ENCODE assay signal across 8 mouse cellular contexts in the genomic region with DNA sequence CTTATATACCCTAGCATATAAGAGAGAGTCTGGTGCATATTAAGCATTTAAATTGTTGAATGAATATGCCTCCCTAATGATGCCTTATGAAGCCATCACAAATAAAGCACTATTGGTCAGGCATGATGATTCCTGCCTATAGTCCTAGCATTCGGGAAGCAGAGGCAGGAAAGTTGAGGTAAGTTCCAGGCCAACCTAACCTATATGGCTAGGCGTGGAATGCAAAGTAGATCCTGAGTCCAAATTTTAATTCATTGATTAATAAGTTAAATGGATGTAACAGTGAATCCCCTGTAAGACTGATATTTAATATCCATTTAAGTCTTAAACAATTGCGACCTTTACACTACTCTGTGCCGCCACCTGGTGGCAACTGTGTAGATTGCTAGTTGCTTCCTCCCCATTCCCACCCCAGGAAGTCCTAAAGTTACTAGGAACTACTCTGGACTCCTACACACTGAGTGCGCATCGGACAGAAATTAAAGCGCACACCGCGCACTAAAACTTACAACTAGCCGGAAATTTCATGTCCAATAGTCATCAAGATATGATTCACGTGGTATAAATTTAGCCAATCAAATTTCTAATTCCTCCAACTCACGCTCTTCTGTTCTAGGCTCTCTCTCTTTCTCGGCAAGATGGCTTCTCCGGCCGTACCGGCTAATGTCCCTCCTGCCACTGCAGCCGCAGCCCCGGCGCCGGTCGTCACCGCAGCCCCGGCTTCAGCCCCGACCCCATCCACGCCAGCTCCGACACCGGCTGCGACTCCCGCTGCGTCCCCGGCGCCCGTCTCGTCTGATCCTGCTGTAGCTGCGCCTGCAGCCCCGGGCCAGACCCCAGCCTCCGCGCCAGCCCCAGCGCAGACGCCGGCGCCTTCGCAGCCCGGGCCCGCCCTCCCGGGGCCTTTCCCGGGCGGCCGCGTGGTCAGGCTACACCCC. TPM values are rescaled to one million over a fixed set of nuclear protein-coding genes. Genes with fewer than 3 reads are reported as not detected.
DNase-seq lines count a peak whose midpoint lies in the region; ATAC-seq lines count a peak whose summit lies in the region.

Gene Eif3f, plus strand, starts transcription at position 624 of the 938 bp plus-strand sequence.

- H3K27ac ChIP-seq in heart, embryonic 14.5 days (replicated peaks in 1 of 2; ENCODE audit: control insufficient read depth in 1 of 2, insufficient read depth in 1 of 2, low read depth in 2 of 2, low read length in 2 of 2), result peak within 1 kb of the TSS; percentile 75 to 76; a peak in 3 of 4 replicates
- peak within 1 kb of the TSS; percentile 76 for H3K27ac ChIP-seq in liver, embryonic 13.5 days
- H3K27ac ChIP-seq in stomach, embryonic 16.5 days (ENCODE audit: low read length), result peak within 1 kb of the TSS; percentile 74

- H3K4me1 ChIP-seq in heart, embryonic 14.5 days (ENCODE audit: control insufficient read depth in 2 of 2, insufficient read depth in 2 of 2, low read length in 2 of 2), result peaks cover 6 to 11% of the 10 kb centered on the region in 2 experiments
- peaks cover 23% of the 10 kb centered on the region for H3K4me1 ChIP-seq in liver, embryonic 13.5 days (replicated peaks)
- peaks cover 8% of the 10 kb centered on the region for H3K4me1 ChIP-seq in stomach, embryonic 16.5 days (ENCODE audit: control insufficient read depth, insufficient read depth, low read length)

- H3K9ac ChIP-seq in heart, embryonic 14.5 days (ENCODE audit: low read length), result peak within 1 kb of the TSS; percentile 96
- peak within 1 kb of the TSS; percentile 89 for H3K9ac ChIP-seq in liver, embryonic 13.5 days
- H3K9ac ChIP-seq in stomach, embryonic 16.5 days (ENCODE audit: low read length), result peak within 1 kb of the TSS; percentile 98

- no peaks in the 10 kb centered on the region for H3K27me3 ChIP-seq in heart, embryonic 14.5 days (ENCODE audit: control insufficient read depth, insufficient read depth, low read length)
- H3K27me3 ChIP-seq in liver, embryonic 13.5 days, result no peaks in the 10 kb centered on the region
- no peaks in the 10 kb centered on the region for H3K27me3 ChIP-seq in stomach, embryonic 16.5 days (ENCODE audit: control insufficient read depth, insufficient read depth, low read length)

- H3K9me3 ChIP-seq in heart, embryonic 14.5 days (ENCODE audit: control insufficient read depth, low read length), result no peaks in the 10 kb centered on the region
- H3K9me3 ChIP-seq in liver, embryonic 13.5 days (replicated peaks), result no peaks in the 10 kb centered on the region
- H3K9me3 ChIP-seq in stomach, embryonic 16.5 days (replicated peaks; ENCODE audit: control insufficient read depth, low read length), result no peaks in the 10 kb centered on the region

- peak within 1 kb of the TSS; percentile 97 to 99 for H3K4me3 ChIP-seq in heart, embryonic 14.5 days (ENCODE audit: control insufficient read depth in 1 of 2, insufficient read depth in 1 of 2, low read depth in 1 of 2, low read length in 2 of 2)
- peak within 1 kb of the TSS; percentile 84 for H3K4me3 ChIP-seq in liver, embryonic 13.5 days (replicated peaks)
- H3K4me3 ChIP-seq in stomach, embryonic 16.5 days (replicated peaks; ENCODE audit: low read length), result peak within 1 kb of the TSS; percentile 100

- 2% methylated on average over 47 of the region's 50 CpGs for WGBS in heart, embryonic 14.5 days
- WGBS in liver, embryonic 13.5 days (ENCODE audit: insufficient replicate concordance), result 2% methylated on average over 50 of the region's 50 CpGs
- WGBS in stomach, embryonic 16.5 days, result 1% methylated on average over 50 of the region's 50 CpGs

- peak; percentile 90 for DNase-seq in c-Kit-negative CD71-positive TER-119-positive erythroid progenitor cells, embryonic 14.5 days (ENCODE audit: low read depth, low spot score)
- DNase-seq in fibroblast of lung, adult 2 months (ENCODE audit: low read depth), result peak; percentile 100
- DNase-seq in kidney, postnatal 14 days, result peak; percentile 96
- DNase-seq in liver, embryonic 13.5 days, result peak; percentile 91
- peak; percentile 91 for DNase-seq in neural tube, embryonic 10.5 days (ENCODE audit: extremely low spot score, low spot score)

- H3K4me2 ChIP-seq in heart, embryonic 14.5 days (ENCODE audit: low read length), result peak within 1 kb of the TSS; percentile 88
- H3K4me2 ChIP-seq in liver, embryonic 13.5 days, result peak within 1 kb of the TSS; percentile 87
- peak within 1 kb of the TSS; percentile 68 for H3K4me2 ChIP-seq in stomach, embryonic 16.5 days (ENCODE audit: low read depth, low read length)

- ATAC-seq in CD4-positive, CD25-positive, alpha-beta regulatory T cell, adult 4 months, result peak; percentile 96
- ATAC-seq in heart, embryonic 14.5 days (ENCODE audit: insufficient number of reproducible peaks, insufficient read depth, low FRiP score, low read depth), result peak; percentile 95
- ATAC-seq in liver, embryonic 13.5 days (ENCODE audit: low read depth), result peak; percentile 95
- peak; percentile 99 for ATAC-seq in stomach, embryonic 16.5 days (ENCODE audit: insufficient read depth, low FRiP score)

- H3K36me3 ChIP-seq in heart, embryonic 14.5 days (ENCODE audit: control insufficient read depth, insufficient read depth, low read length), result peaks cover 28% of the 10 kb centered on the region
- peaks cover 34% of the 10 kb centered on the region for H3K36me3 ChIP-seq in liver, embryonic 13.5 days
- peaks cover 9% of the 10 kb centered on the region for H3K36me3 ChIP-seq in stomach, embryonic 16.5 days (ENCODE audit: control insufficient read depth, insufficient read depth, low read length)

RNA-seq across cellular contexts. Expression of gene Eif3f, which starts in this region (rescaled TPM):
- 10 to 100 TPM; 15.8 to 47.3 TPM for polyA plus RNA-seq in CD4-positive, CD25-positive, alpha-beta regulatory T cell, adult 4 months (2017; shearing (Covaris generic))
- 65.9 and 68.4 TPM in 2 replicates for polyA plus RNA-seq in heart, embryonic 14.5 days (2014; fragmentation: Nextera tagmentation; extraction: Ambion mirVana)
- 40.6 and 48.6 TPM in 2 replicates for polyA plus RNA-seq in liver, embryonic 13.5 days (2015; fragmentation: Nextera tagmentation; extraction: Ambion mirVana)
- polyA plus RNA-seq in stomach, embryonic 16.5 days (2015; fragmentation: Nextera tagmentation; extraction: Ambion mirVana), result 60.7 and 63.5 TPM in 2 replicates

Comparison
In these comparisons a context has a peak if more than half of its experiments do, and no peak if none do; other contexts are left out.
1. Peak in every context shown above with its lines: DNase-seq, ATAC-seq, H3K4me3 ChIP-seq and H3K27ac ChIP-seq.